Mouse (Mus musculus): ENCODE measurements around the gene Gm45234. TPM values are rescaled to one million over a fixed set of nuclear protein-coding genes. Genes with fewer than 3 reads are reported as not detected.

Gm45234 gene
- not detected for polyA plus RNA-seq (2014; fragmentation: Illumina TruSeq; extraction: RNeasy Lipid Tissue Mini Kit (QIAGEN cat#74804); ENCODE audit: low replicate concordance)

GRCm38 (mm10) chr6:124755831-124756595 is at the start of gene Gm45234, which contains the start of gene Atn1:
TSS of gene Gm45234 (minus strand) at chr6:124756021.
TSS of gene Atn1 (minus strand) at chr6:124756524.

DNA sequence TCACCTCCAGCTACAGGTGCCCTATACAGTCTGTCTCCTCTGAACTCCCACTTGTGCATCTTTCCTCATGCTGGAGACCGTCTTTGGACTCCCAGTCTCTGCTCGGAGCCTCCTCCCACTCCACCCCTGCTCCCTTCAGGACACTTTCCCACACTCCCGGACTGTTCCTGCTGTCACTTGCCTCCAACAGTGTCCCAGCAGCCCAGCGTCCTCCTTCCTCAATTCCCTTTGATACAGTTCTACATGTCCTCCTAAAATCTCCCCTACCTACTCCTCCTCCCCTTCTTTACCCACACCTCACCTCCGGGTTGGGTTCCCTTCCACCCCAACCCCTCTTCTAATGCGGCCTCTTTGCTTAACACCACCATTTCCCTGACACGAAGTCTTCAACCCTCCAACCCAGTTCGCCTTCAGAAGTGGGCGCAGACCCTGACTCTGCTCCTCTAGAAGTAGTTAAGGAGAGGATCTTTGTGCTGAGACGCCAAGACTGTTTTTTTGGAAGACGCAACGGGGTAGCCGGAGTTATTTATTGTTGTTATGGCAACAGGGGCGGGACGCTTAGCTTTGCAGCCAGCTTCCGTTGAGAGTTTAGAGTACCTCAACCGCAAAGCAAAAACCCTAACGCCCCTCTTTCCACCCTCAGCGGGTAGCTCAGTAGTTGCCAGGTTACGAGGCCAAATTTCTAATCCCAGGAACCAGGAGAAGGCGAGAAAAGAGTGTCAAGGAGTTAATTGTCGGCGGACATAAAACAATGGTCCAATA is 23.6 kb upstream of the Gm45234 start, which contains the start of gene Lrrc23:
TSS of gene Lrrc23 (minus strand) at position 506 of the 762 bp plus-strand sequence.

DNA sequence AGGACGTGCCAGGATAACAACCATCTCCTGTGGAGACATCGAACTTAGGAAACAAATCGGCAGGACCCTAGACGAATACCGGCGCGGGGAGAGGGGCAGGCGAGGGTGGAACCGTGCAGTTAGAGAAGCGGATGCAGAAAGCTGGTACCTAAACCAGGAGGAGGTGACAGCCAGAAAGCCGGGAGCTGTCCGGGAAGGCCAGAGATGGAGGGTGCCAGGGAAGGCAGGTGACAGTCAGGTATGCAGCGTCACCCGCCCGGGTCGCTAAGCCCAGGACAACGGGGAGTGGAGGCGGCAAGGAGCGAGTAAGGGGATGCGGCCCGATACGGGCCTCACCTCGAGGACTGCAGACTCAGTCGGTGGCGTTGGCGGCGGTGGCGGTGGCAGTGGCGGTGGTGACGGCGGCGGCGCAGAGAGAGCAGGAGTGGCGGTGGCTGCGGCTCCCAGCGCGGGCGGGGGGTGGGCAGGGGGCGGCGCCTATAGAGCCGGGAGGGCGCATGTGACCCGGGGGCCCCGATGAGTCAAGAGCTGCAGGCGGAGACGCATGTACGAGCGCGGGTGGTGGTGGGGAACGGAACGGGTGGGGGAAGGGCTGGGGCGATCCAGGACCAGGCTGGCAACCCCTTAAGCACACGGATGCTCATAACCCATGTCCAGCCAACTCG is 13.4 kb upstream of the Gm45234 start, which contains the start of gene Eno2:
TSS of gene Eno2 (minus strand) at position 573 of the 665 bp plus-strand sequence.

DNA sequence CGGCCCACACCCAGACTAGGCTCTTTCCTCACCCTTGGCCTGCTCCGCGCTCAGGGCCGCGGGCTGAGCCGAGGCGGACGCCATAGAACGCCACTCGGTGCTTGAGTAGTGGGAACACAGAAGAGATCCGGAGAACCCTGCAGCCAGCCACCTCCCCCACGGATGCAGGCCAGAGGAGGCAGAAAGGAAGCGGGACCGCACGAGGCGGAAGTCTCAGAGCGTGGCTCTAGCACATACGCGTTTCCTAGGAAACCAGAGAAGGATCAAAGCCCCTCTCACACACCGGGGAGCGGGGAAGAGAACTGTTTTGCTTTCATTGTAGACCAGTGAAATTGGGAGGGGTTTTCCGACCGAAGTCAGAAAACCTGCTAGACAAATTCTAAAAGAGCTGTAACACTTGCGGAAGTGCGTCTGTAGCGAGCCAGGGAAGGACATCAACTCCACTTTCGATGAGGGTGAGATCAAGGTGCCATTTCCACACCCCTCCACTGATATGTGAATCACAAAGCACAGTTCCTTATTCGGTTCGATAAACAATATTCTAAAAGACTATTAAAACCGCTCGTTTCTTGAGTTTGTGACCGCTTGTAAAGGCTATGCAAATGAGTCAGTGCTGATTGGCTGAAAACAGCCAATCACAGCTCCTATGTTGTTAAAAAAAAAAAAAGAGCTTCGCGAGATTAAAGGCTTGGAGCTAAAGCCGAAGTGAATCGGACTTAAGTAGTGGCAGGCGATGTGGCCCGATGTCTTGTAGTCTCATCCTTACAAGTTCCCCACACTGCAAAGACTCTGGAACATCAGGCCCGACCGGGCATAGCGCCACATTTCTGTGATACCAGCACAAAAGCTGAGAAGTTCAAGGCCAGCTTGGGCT is 14.7 kb downstream of the Gm45234 start, which contains the start of gene Grcc10:
TSS of gene Grcc10 (minus strand) at position 487 of the 874 bp plus-strand sequence.

DNA sequence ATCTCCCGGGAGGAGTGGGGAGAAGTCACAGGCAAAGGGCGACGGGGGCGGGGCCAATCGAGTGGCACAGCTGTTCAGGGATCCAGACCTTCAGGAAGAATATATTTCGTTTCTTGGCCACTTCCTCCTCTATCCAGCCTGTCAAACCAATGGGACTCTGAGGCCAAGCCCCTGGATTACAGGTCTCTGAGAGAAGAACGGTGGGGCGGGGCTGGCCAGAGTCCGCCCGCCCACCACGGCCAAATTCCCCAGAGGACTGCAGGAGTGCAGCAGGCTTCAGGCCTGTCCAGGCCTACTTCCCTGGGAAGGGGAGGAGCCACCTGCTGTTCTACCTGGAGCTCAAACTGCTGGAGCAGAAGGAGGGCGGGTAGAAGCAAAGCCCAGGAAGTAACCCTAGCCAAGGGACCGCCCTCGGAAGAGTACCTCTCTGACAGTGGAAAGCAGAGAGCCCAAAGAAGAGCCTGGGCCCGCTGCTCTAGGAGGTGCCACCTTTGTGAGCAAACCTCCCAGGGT is 17.3 kb downstream of the Gm45234 start, which contains the start of gene Ptpn6:
TSS of gene Ptpn6 (minus strand) at position 204 of the 513 bp plus-strand sequence.

DNA sequence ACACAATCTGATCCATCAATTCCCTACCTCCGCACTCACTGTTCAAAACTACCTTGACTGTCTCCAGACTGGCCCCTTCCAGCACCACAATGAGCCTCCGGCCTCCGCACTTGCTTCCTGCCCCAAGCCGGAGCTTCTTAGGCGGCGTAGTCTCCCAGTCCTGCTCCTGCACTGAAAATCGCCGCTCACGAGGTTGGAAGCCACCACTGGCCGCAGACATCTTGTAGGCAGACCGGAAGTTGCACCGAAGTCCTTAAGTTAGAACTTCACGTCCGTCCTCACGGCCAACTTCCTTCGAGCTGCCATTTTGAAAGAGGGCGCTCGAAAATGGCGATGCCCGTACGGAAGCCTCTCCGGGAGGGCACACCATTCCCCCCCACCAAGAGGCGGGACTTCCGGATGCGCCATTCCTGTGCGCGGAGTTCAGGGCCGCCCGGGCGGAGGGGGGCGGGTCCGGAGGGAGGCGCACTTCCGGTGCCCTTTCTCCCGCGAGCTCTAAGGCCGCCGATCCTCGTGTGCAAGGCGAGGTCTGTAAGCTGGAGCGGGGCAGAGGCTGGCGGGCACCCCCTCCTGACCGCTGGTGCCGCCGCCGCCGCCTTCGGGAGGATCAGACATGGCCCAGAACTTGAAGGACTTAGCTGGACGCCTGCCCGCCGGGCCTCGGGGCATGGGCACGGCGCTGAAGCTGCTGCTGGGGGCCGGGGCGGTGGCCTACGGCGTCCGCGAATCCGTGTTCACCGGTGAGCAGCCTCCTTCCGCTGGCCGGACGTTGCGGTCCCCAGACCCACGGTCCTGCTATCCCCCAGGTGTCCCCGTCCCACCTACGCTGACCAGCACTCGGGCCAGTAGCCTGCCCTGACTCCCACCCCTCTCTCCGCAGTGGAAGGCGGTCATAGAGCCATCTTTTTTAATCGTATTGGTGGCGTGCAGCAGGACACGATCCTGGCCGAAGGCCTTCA is 43.7 kb downstream of the Gm45234 start, which contains the start of the genes Emg1 and Phb2:
TSS of gene Emg1 (minus strand) at position 355 of the 959 bp plus-strand sequence.
TSS of gene Phb2 (plus strand) at position 513 of the 959 bp plus-strand sequence.

Other genes with a start within 250 kb of the Gm45234 start
- 4.6 TPM for gene C1ra, start 243.6 kb downstream of the Gm45234 start, polyA plus RNA-seq (2014; fragmentation: Illumina TruSeq; extraction: RNeasy Lipid Tissue Mini Kit (QIAGEN cat#74804); ENCODE audit: low replicate concordance)
- gene C1s1, start 213.7 kb downstream of the Gm45234 start, polyA plus RNA-seq (2014; fragmentation: Illumina TruSeq; extraction: RNeasy Lipid Tissue Mini Kit (QIAGEN cat#74804); ENCODE audit: low replicate concordance), result 34.9 TPM
- gene C1rb, start 185.7 kb downstream of the Gm45234 start, polyA plus RNA-seq (2014; fragmentation: Illumina TruSeq; extraction: RNeasy Lipid Tissue Mini Kit (QIAGEN cat#74804); ENCODE audit: low replicate concordance), result not detected
- 0.30 TPM for gene C1s2, start 119.9 kb downstream of the Gm45234 start, polyA plus RNA-seq (2014; fragmentation: Illumina TruSeq; extraction: RNeasy Lipid Tissue Mini Kit (QIAGEN cat#74804); ENCODE audit: low replicate concordance)
- gene Lpcat3, start 93.0 kb downstream of the Gm45234 start, polyA plus RNA-seq (2014; fragmentation: Illumina TruSeq; extraction: RNeasy Lipid Tissue Mini Kit (QIAGEN cat#74804); ENCODE audit: low replicate concordance), result 128 TPM
- 8.9 TPM for gene Emg1, start 43.8 kb downstream of the Gm45234 start, polyA plus RNA-seq (2014; fragmentation: Illumina TruSeq; extraction: RNeasy Lipid Tissue Mini Kit (QIAGEN cat#74804); ENCODE audit: low replicate concordance)
- 27.4 TPM for gene Phb2, start 43.7 kb downstream of the Gm45234 start, polyA plus RNA-seq (2014; fragmentation: Illumina TruSeq; extraction: RNeasy Lipid Tissue Mini Kit (QIAGEN cat#74804); ENCODE audit: low replicate concordance)
- gene Ptpn6, start 17.3 kb downstream of the Gm45234 start, polyA plus RNA-seq (2014; fragmentation: Illumina TruSeq; extraction: RNeasy Lipid Tissue Mini Kit (QIAGEN cat#74804); ENCODE audit: low replicate concordance), result 0.89 TPM
- gene Grcc10, start 14.6 kb downstream of the Gm45234 start, polyA plus RNA-seq (2014; fragmentation: Illumina TruSeq; extraction: RNeasy Lipid Tissue Mini Kit (QIAGEN cat#74804); ENCODE audit: low replicate concordance), result 1.6 TPM
- 0.41 TPM for gene Atn1, start 503 bp upstream of the Gm45234 start, polyA plus RNA-seq (2014; fragmentation: Illumina TruSeq; extraction: RNeasy Lipid Tissue Mini Kit (QIAGEN cat#74804); ENCODE audit: low replicate concordance)
- 0.41 TPM for gene Eno2, start 13.7 kb upstream of the Gm45234 start, polyA plus RNA-seq (2014; fragmentation: Illumina TruSeq; extraction: RNeasy Lipid Tissue Mini Kit (QIAGEN cat#74804); ENCODE audit: low replicate concordance)
- not detected for gene Lrrc23, start 23.7 kb upstream of the Gm45234 start, polyA plus RNA-seq (2014; fragmentation: Illumina TruSeq; extraction: RNeasy Lipid Tissue Mini Kit (QIAGEN cat#74804); ENCODE audit: low replicate concordance)
- gene Spsb2, start 52.6 kb upstream of the Gm45234 start, polyA plus RNA-seq (2014; fragmentation: Illumina TruSeq; extraction: RNeasy Lipid Tissue Mini Kit (QIAGEN cat#74804); ENCODE audit: low replicate concordance), result not detected
- gene Tpi1, start 58.3 kb upstream of the Gm45234 start, polyA plus RNA-seq (2014; fragmentation: Illumina TruSeq; extraction: RNeasy Lipid Tissue Mini Kit (QIAGEN cat#74804); ENCODE audit: low replicate concordance), result 27.8 TPM
- 12.5 TPM for gene Usp5, start 73.5 kb upstream of the Gm45234 start, polyA plus RNA-seq (2014; fragmentation: Illumina TruSeq; extraction: RNeasy Lipid Tissue Mini Kit (QIAGEN cat#74804); ENCODE audit: low replicate concordance)
- 6.3 TPM for gene Cdca3, start 73.5 kb upstream of the Gm45234 start, polyA plus RNA-seq (2014; fragmentation: Illumina TruSeq; extraction: RNeasy Lipid Tissue Mini Kit (QIAGEN cat#74804); ENCODE audit: low replicate concordance)
- gene Gnb3, start 84.3 kb upstream of the Gm45234 start, polyA plus RNA-seq (2014; fragmentation: Illumina TruSeq; extraction: RNeasy Lipid Tissue Mini Kit (QIAGEN cat#74804); ENCODE audit: low replicate concordance), result not detected
- not detected for gene P3h3, start 101.7 kb upstream of the Gm45234 start, polyA plus RNA-seq (2014; fragmentation: Illumina TruSeq; extraction: RNeasy Lipid Tissue Mini Kit (QIAGEN cat#74804); ENCODE audit: low replicate concordance)
- not detected for gene Gpr162, start 108.0 kb upstream of the Gm45234 start, polyA plus RNA-seq (2014; fragmentation: Illumina TruSeq; extraction: RNeasy Lipid Tissue Mini Kit (QIAGEN cat#74804); ENCODE audit: low replicate concordance)
- gene Cd4, start 132.2 kb upstream of the Gm45234 start, polyA plus RNA-seq (2014; fragmentation: Illumina TruSeq; extraction: RNeasy Lipid Tissue Mini Kit (QIAGEN cat#74804); ENCODE audit: low replicate concordance), result 2.6 TPM
- not detected for gene Lag3, start 155.7 kb upstream of the Gm45234 start, polyA plus RNA-seq (2014; fragmentation: Illumina TruSeq; extraction: RNeasy Lipid Tissue Mini Kit (QIAGEN cat#74804); ENCODE audit: low replicate concordance)
- 75.4 TPM for gene Ptms, start 164.1 kb upstream of the Gm45234 start, polyA plus RNA-seq (2014; fragmentation: Illumina TruSeq; extraction: RNeasy Lipid Tissue Mini Kit (QIAGEN cat#74804); ENCODE audit: low replicate concordance)
- 12.7 TPM for gene Mlf2, start 175.4 kb upstream of the Gm45234 start, polyA plus RNA-seq (2014; fragmentation: Illumina TruSeq; extraction: RNeasy Lipid Tissue Mini Kit (QIAGEN cat#74804); ENCODE audit: low replicate concordance)
- gene Cops7a, start 209.5 kb upstream of the Gm45234 start, polyA plus RNA-seq (2014; fragmentation: Illumina TruSeq; extraction: RNeasy Lipid Tissue Mini Kit (QIAGEN cat#74804); ENCODE audit: low replicate concordance), result 17.0 TPM
- gene Pianp, start 240.7 kb upstream of the Gm45234 start, polyA plus RNA-seq (2014; fragmentation: Illumina TruSeq; extraction: RNeasy Lipid Tissue Mini Kit (QIAGEN cat#74804); ENCODE audit: low replicate concordance), result 0.33 TPM

Data from small intestine, adult 10 weeks (tissue).